Mouse (Mus musculus) myocyte (in vitro differentiated cells): ENCODE measurements around the gene Hoxa13.

Experiments used
- E2F4 ChIP-seq: IDR thresholded peaks from one replicate; pipeline ENCODE4 v1.6.1; 2011; ENCODE audit warnings: mild to moderate bottlenecking, control low read depth, moderate library complexity; ENCODE audit not compliant: insufficient read depth
- POLR2A ChIP-seq: IDR thresholded peaks from one replicate; pipeline ENCODE4 v1.6.1; 2011; ENCODE audit warnings: low read depth, mild to moderate bottlenecking, control low read depth, moderate library complexity; ENCODE audit not compliant: insufficient read length

GRCm38 (mm10) chr6:52276382-52276781 lies 15.7 kb upstream of the Hoxa13 start:
- no peak for TF ChIP-seq POLR2A
- no peak for TF ChIP-seq E2F4
